Mouse (Mus musculus) naive thymus-derived CD4-positive, alpha-beta T cell, adult 5 months (primary cell): ENCODE results near the gene Tph2. TPM values are rescaled to one million over a fixed set of nuclear protein-coding genes. Genes with fewer than 3 reads are reported as not detected.

ENCODE experiments used
- polyA plus RNA-seq: library from polyadenylated mRNA; unstranded; fragments of 100-300 nt; shearing (Covaris generic); gene quantifications from one replicate; pipeline ENCODE4 v1.2.1, GENCODE M21; 2017

The Tph2 gene
- not detected for polyA plus RNA-seq

DNA sequence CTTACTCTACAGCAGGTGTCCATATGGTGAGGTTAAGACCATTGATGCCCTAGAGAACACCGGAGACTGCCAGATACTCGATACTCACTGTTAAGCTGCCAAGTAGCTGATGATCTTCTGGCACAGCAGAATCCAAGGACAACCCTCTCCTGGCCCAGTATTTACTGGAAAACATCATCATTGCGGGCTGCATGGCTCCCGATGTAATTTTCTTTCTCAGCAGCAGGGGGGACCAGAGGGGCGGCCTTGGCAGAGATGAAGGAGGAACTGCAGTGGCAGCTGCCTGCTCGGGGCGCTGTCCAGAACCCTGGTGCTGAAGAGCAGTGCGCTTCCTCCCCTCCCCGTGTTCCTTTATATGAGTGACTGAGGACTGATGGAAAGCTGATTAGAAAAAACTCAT, at the start of gene Tph2:
Gene Tph2, minus strand, starts transcription at position 326 of the 400 bp plus-strand sequence.

Other genes starting within 250 kb of the Tph2 start
- 314 TPM for gene Tbc1d15, start 66.4 kb upstream of the Tph2 start, polyA plus RNA-seq
- 64.8 TPM for gene Rab21, start 130.6 kb upstream of the Tph2 start, polyA plus RNA-seq
- 16.3 TPM for gene Tmem19, start 177.5 kb upstream of the Tph2 start, polyA plus RNA-seq
- gene Thap2, start 199.4 kb upstream of the Tph2 start, polyA plus RNA-seq = 6.4 TPM
- 27.8 TPM for gene Zfc3h1, start 199.9 kb upstream of the Tph2 start, polyA plus RNA-seq